Mouse (Mus musculus): Measurements from ENCODE around the gene Gm17949.

Gm17949 gene

DNA sequence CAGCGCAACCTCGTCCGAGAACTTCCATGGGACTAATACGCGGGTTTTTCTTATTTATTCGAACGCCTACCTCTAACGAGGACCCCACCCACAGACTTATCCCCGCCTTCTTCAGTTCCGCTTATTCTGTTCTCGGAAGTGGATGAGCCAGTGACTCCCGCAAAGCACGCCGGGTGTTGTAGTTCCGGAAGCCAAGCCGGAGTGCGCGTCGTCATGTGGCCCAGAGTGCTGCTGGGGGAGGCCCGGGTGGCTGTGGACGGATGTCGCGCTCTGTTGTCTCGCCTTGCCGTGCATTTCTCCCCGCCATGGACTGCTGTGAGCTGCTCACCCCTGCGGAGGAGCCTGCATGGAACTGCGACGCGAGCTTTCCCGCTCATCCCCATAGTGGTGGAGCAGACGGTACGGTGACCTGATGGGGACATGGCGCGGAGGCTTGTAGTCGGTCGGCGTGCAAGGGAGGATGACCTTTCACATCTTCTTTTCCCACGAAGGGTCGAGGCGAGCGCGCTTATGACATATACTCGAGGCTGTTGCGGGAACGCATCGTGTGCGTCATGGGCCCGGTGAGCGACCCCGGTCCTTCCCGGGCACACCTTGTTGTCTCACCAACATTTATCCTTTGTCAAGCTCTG, 21.0 kb upstream of the Gm17949 start, which contains the start of gene Clpp:
Gene Clpp, plus strand, starts transcription at position 191 of the 632 bp plus-strand sequence.
- peak; percentile 94 for DNase-seq (ENCODE audit: low read depth, low spot score)

DNA sequence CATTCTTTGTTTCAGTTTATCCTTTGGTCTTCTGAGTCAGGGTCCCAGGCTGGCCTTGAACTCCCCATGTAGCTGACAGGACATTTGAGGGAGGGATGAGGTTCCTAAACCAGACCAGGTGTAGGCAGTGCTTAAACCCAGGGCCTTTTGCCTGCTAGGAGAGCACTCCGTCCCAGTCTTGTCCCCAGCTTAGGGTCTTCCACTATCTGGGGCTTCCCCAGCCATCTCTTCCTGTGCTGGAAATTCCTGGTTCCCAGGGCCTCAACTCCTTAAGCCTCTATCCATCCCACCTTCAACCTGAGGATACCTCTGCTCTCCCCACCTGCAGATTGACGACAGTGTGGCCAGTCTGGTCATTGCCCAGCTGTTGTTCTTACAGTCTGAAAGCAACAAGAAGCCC, 20.3 kb upstream of the Gm17949 start:
- DNase-seq (ENCODE audit: low read depth, low spot score): no peak

DNA sequence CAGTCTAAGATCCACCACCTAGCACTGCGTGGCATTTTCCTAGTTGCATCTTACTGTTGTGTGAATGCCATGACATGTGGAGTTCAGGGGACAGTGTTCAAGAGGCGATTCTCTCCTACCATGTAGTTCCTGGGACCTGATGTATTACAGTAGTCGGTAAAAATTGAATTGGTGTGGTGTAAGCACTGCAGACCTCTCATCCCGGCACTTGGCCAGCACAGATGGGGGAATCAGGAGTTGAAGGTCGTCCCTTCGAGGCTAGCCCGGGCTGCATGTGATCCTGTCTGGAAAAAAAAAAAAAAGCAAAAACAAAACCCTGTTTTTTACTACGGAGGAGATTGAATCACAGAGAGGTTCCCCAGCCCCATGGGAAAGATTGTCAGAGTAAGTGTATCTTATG, 16.2 kb upstream of the Gm17949 start:
- DNase-seq (ENCODE audit: low read depth, low spot score): no peak

DNA sequence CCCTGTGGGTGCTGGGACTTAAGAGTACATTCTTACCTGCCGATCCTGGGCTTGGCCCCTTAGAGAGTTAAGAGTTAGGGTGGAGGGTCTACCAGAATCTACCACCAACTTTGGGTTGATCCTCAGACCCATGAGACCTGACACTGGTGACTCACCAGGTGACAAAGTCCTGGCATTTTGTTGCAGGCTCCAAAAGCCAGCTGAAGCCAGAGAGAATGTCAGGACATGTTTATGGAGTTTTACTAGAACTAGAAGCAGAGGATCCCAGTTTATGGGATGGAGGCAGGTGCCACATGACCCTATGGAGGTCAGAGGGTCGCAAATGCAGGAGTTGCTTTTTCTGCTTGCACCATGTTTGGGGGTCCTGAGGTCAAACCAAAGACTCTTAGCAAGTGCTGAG, 14.8 kb upstream of the Gm17949 start:
- DNase-seq (ENCODE audit: low read depth, low spot score): no peak

DNA sequence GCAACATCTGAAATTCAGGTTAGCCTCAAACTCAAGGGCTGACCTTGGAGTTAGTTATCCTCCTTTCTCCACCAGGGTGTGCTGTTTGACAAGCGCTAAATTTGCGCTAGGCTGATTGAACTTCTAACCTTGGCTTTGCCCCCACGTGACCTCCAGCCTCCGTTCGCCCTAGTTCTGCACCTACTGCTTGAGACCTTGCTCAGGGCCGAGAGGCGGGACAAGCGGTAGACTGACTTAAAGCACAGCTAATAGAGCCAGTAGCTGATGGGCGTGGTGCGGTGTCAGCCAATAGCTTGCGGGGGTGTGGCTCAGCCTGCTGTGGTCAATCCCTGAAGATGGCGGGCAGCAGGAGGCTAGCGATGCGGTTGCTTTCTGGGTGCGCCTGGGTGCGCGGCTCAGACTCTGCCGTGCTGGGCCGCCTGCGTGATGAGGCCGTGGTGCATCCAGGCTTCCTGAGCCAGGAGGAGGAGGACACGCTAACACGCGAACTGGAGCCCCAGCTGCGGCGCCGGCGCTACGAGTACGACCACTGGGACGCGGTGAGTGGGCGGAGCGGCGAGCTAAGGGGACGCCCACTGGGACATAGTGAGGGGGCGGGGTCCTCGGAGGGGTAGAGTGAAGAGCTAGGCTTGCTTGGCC, 14.1 kb upstream of the Gm17949 start, which contains the start of gene Alkbh7:
Gene Alkbh7, plus strand, starts transcription at position 311 of the 639 bp plus-strand sequence.
- DNase-seq (ENCODE audit: low read depth, low spot score): peak; percentile 97

DNA sequence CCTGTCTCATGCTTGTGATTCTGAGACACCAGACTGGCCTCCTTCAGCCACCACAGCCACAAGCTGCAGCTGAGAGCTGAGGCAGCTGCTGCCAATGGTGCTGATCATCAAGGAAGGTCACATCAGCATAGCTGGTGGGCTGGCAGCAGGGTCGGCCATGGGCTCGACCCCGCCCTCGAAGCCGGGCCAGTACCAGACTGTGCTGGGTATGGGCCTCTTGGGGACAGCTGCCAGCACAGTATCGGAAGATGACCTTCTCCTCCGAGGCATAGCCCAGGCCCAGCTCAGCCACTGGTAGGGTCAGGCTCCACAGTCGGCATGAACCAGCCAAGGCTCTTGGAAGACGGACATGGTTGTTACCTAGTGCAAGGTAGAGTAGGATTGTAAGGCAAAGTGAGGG, 11.9 kb upstream of the Gm17949 start:
- no peak for DNase-seq (ENCODE audit: low read depth, low spot score)

DNA sequence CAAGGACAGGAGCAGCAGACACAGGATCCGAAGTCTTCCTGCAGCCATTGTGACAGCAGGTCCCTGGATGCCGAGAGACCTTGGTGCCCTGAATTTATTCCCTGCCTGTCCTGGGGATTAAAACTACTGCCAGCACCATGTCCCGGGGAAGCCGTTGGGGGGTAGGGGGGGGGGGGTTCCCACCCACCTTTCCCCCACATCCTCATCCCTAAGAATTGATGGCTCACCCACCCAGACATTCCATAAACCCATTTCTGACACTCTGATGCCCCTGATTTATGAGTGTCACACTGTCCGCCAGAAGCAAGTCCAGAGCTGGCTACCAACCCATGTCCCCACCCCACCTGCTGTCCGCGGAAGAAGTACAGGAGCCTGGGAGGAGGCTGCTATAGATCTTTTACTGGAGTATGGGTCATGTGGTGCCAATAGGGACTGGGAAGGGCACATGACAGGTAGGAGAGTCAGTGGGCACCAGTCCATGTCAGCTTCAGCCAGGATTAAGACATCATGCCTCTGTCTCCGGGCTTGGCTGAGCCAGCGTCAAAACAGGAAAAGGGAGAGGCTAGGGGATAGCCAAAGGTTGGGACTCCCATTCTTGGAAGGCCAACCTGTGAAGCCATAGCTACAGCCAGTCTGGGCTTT, 11.2 kb upstream of the Gm17949 start, which contains the start of gene Pspn:
Gene Pspn, minus strand, starts transcription at position 51 of the 642 bp plus-strand sequence.
- DNase-seq (ENCODE audit: low read depth, low spot score): no peak

DNA sequence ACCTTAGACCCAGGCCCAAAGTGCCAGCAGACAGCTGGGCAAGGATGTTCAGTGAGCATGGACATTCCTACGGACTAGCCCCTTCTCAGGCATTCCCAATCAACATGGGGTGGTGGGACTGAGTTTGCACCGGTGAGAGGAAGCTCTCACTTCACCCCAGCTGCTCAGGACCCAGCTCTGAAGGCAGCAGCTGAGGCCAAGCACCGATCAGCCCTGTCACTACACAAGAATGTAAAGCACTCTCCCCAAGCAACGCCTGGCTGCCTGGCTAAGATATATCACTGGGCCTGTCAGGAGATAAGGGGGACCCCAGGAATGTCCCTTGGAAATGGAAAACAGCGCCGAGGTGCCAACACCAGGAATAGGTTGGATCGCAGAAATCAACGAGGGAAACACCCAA, 10.0 kb upstream of the Gm17949 start:
- no peak for DNase-seq (ENCODE audit: low read depth, low spot score)

DNA sequence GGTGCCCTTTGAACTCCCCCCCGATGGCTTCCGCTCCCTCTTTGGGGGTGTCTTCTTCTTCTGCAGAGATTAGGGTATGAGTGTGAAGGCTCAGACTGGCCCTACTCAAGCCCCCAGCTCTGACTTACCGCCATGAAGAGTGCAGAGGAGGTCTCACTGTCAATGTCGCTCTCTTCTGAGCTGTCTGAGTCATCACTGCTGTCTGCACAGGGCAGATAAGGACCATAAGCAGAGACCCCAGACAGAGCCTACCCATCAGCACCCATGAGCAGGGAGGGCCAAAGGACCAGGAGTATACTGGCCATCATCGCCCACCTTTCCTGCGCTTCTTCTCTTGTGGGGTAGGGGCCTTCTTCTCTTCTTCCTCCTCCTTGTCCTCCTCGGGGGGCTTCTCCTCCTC, 7.3 kb upstream of the Gm17949 start:
- DNase-seq (ENCODE audit: low read depth, low spot score): no peak

DNA sequence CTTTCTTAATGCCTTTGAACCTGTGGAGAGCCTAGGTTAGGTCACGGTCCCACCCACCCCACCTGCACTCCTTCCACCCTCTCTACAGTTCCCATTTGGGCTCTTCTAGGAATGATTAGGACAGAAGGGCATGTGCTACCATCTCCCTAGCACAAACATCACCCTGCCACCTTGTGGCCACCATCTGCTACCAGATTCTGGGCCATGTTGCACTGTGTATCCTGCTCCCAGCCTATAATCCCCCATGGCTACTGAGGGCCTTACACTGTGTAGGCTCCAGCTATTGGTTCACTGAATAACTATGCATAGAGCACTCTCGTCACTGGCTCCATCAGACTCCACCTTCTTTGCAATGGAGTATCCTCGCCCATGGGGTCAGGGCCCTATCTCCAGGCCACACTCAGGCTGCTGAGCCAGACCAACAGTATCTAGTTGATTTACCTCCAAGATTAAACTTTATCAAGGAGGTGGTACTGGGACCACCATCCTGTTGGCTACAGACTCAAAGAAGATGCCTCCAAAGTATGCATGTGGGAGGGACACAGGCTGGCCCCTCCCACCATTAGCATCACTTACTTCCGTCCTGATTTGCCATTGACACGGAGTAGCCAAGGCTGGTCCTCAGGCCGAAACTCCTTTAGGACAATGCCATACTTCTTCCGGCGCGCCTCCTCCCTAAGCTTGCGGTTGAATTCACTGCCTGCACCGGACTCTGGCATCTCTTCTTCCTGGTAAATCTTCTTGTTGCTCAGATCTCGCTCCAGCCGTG, 3.9 kb upstream of the Gm17949 start:
- no peak for DNase-seq (ENCODE audit: low read depth, low spot score)

DNA sequence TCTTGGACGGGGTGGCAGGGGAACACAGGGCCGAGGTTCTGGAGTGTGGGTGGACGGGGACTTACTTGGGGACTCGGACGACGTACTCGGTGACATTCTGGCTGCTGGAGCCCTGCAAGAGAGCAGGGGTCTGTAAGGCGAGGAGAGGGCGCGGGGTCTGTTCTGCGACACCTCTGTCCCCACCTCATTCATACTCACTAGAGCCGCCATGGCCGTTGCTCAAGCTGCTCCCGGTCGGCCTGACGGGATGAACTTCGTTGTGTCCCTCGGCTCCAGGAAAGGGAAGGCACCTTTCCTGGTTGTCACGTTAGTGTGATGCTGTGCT, 396 bp upstream of the Gm17949 start:
- DNase-seq (ENCODE audit: low read depth, low spot score): no peak

DNA sequence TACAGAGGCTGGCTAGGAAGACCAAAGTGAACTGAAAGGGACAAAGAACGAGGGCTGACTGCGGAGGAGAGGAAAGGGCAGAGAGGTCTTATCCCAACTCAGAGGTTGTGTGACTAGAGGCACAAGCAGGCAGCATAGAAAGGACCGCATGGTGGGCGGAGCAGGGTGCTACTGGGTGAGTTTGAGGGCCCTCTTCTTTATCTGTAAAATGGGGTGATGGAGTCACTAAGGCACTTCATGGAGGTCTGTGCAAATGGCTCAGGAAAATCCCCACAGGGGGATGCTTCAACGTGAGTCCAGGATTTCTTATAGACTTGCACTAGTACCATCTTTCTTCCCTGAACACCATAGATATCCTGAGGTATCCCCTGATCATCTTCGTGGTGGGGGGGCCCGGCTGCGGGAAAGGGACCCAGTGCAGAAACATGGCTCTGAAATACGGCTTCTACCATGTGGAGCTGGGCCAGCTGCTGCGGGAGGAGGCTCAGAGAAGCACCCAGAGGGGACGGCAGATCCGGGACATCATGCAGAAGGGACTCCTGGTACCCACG, 1.1 kb downstream of the Gm17949 start:
- DNase-seq (ENCODE audit: low read depth, low spot score): no peak

DNA sequence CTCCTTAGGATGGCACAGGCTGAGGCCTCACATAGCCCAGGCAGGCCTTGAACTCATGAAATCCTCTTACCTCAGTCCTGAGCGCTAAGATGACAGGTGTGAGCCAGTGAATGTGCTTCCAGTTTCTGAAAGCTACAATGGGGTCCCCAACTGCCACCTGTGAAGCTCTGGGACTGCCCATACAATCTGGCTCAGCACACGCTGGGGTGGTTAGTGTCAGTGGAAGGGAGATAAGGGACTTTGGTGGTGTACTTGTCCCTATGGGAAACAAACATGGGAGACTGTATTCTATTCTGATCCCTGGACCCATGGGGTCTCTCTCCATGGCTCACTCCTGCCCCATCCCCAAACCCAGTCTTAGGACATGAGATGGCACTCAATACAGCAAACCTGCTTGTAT, 8.4 kb downstream of the Gm17949 start:
- no peak for DNase-seq (ENCODE audit: low read depth, low spot score)

DNA sequence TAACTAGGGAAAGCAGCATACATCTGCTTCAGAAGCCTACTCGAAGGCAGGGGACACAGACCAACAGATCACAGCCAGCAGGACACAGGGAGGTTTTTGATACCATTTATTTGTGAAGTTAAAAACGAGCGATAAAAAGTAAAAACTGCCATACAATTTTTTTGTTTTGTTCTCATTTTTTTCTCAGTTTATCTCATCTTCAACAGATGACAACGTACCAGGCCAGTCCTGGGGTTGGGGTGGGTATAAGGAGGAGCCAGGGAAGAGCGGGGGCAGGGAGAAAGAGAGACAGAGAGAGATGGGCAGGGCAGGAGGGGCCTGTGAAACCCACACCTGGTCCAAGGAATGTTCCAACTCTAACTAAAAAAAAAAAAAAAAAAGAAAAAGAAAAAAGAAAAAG, 9.7 kb downstream of the Gm17949 start:
- no peak for DNase-seq (ENCODE audit: low read depth, low spot score)

DNA sequence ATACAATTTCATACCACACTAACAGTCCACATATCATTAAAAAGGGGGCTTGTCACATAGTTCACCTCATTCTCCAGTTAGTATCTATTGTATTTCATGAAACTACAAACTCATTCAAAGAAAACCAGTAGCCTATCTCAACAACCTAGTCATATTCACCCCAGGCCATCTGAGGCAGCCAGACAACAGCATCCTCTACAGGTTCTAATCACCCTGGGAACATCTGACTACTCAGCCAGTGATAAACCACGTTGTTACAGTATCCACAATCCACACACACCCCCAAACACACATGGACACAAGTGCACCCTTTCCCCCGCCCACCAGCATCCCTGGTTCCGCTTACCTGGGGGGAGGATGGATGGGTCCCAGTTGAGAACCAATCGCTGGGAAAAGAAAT, 16.2 kb downstream of the Gm17949 start:
- no peak for DNase-seq (ENCODE audit: low read depth, low spot score)

DNA sequence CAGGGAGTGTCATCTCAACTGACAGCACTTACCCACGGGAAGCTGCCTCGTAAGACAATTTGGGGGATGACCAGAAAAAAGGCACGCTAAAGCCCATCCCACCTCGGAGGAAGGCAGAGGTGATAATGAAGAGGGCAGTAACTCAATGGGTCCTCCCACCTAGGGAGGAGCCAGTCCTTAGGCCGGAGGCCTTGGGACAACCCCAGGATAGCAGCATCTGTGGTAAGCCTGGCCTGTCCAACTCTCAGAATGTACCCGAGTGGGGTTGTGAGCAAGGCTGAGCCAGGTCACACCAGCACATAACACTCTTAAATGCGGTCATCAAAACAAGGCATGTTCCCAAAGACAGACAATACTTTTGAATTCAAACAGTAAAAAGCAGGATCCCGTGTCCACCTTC, 18.4 kb downstream of the Gm17949 start:
- DNase-seq (ENCODE audit: low read depth, low spot score): no peak

DNA sequence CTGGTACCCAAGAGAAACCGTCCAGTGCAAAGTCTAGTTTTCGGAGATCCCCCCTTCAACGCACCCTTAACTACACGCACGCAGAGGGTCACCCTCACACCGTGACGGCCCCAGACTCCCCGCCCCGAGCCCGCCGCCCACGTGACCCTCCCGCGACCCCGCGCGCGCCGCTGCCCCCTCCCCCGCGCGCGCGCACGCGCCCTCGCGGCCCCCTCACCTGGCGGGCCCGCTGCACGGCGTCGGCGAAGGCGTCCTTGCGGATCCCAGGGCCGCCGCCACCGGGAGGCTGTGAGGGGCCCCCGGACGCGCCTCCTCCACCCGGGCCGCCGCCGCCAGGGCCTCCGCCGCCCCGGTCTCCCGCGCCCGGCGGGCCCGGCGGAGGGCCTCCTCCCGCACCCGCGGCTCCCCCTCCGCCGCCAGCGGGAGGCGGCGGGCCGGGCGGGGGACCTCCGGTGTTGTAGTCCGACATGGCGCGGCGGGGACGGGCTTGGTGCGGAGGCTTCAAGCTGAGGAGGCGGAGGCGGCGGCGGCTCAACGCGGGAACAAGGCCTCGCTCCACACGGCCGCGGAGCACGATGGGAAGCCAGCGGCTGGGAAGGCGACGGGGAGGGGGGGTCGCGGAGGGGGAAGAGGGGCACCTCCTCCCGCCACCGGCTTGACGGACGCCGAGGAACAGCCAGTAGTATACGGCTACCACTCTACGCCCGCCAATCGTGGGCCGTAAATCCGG, 19.8 kb downstream of the Gm17949 start, which contains the start of gene Khsrp:
Gene Khsrp, minus strand, starts transcription at position 592 of the 730 bp plus-strand sequence.
- DNase-seq (ENCODE audit: low read depth, low spot score): peak; percentile 49

DNA sequence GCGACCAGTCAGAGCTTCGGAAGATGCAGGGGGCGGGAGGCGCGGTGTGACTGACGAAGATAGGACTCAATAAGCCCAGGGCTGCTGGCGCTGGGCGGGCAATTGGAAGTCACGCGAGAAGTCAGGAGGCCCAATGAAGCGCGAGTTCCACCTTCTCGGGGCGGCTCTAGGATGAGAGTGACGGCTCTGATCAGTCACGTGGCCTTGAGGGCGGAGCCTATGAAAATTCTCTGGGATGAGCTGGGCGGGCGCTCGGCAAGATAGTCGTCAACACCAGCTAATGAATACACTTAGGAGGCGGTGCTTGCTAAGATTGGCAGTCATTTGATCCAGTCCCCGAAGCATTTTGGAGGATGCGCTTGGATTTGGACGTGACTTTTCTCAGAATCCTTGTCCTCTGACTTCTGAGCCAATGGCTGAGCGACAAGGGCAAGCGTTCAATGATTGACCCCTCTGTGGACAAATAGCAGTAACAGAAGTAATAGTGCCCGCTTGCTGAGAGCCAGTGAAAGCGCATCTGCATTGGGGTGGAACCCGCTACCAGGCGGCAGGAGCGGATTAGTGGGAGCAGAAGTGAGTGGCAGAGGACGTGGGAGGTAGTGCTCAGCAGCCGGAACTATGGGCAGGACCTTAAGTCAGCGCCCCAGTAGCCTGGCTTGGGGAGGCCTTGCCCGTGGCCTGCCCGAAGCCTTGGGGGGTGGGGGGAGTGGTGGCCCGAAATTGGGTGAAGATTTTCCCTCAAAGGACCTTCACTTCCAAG, 20.6 kb downstream of the Gm17949 start:
- DNase-seq (ENCODE audit: low read depth, low spot score): peak; percentile 100

DNA sequence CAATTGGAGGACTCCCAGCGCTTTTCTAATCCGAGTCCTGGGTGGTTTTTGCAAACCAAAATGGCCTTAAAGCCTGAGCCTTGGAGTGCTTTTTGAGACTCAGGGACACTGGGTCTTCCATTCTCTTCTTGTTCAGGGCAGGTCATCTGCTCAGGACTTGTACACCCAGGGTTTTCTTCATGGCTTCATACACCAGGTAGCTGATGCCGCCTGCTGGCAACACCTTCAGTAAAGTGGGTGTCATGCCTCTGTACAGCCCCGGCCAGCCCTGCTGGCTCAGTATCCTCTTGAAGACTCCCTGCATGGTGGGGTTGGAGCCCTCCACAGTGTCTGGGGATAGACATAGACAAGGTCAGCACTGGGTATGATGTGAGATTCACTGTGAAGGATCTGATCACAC, 21.6 kb downstream of the Gm17949 start:
- DNase-seq (ENCODE audit: low read depth, low spot score): no peak

DNA sequence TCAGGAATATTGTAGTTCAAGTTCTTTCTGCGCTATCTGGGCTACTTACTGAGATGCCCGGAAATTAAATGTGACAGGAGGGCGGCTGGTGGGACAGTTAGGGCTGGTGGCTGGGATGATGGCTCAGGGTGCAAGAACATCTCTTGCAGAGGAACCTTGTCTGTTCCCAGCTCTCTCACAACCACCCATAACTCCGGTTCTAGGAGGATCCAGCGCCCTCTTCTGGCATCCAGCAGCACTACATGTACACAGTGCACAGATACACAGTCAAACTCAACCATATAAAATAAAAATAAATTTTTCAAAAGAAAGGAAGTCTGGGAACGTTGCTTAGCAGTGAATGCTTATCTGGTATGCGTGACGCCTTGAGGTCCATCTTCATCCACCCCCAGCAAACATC, 27.7 kb downstream of the Gm17949 start:
- DNase-seq (ENCODE audit: low read depth, low spot score): no peak

DNA sequence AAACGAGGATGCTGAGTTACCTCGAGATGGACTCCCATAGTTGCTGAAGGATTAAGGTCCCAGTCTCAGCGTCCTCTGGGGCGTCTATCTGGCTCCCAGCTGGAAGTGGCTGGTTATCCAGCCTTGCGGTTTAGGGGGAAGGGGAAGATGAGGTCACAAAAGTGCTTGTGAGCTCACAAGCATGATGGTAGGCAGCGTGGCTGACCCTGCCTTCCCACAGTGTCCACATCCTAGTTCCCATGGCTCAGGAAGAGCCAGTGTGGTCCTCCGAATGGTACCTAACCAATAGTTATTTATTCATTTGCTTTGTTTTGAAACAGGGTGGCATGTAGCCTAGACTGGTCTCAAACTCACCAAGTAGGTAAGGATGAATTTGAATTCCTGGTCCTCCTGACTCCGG, 30.3 kb downstream of the Gm17949 start, which contains the start of gene Slc25a41:
Gene Slc25a41, minus strand, starts transcription at position 101 of the 400 bp plus-strand sequence.
- no peak for DNase-seq (ENCODE audit: low read depth, low spot score)
